Mouse (Mus musculus): ENCODE measurements around the gene Mrps36. TPM values are rescaled to one million over a fixed set of nuclear protein-coding genes. Genes with fewer than 3 reads are reported as not detected.

Mrps36 gene
- polyA plus RNA-seq, 1 experiment from 2014 or later, result 144 TPM

Other genes with a start within 250 kb of the Mrps36 start
- gene Ocln, start 191.9 kb downstream of the Mrps36 start, polyA plus RNA-seq (2016; fragmentation: Nextera tagmentation; extraction: Ambion mirVana), result 1.6 and 1.8 TPM in 2 replicates
- 1.5 and 2.1 TPM in 2 replicates for gene Marveld2, start 127.7 kb downstream of the Mrps36 start, polyA plus RNA-seq (2016; fragmentation: Nextera tagmentation; extraction: Ambion mirVana)
- 288 and 293 TPM in 2 replicates for gene Ak6, start 93.7 kb downstream of the Mrps36 start, polyA plus RNA-seq (2016; fragmentation: Nextera tagmentation; extraction: Ambion mirVana)
- 20.9 and 24.0 TPM in 2 replicates for gene Rad17, start 93.6 kb downstream of the Mrps36 start, polyA plus RNA-seq (2016; fragmentation: Nextera tagmentation; extraction: Ambion mirVana)
- gene Taf9, start 93.1 kb downstream of the Mrps36 start, polyA plus RNA-seq (2016; fragmentation: Nextera tagmentation; extraction: Ambion mirVana), result 21.6 and 23.0 TPM in 2 replicates
- 2.0 and 2.3 TPM in 2 replicates for gene Ccdc125, start 74.9 kb downstream of the Mrps36 start, polyA plus RNA-seq (2016; fragmentation: Nextera tagmentation; extraction: Ambion mirVana)
- gene Cdk7, start 13.7 kb downstream of the Mrps36 start, polyA plus RNA-seq (2016; fragmentation: Nextera tagmentation; extraction: Ambion mirVana), result 63.5 and 65.4 TPM in 2 replicates
- 27.8 and 27.9 TPM in 2 replicates for gene Cenph, start 31.2 kb upstream of the Mrps36 start, polyA plus RNA-seq (2016; fragmentation: Nextera tagmentation; extraction: Ambion mirVana)
- 197 and 198 TPM in 2 replicates for gene Ccnb1, start 41.9 kb upstream of the Mrps36 start, polyA plus RNA-seq (2016; fragmentation: Nextera tagmentation; extraction: Ambion mirVana)
- 42.2 and 43.7 TPM in 2 replicates for gene Slc30a5, start 88.8 kb upstream of the Mrps36 start, polyA plus RNA-seq (2016; fragmentation: Nextera tagmentation; extraction: Ambion mirVana)

Measured in neural tube, embryonic 12.5 days (tissue).